Mouse (Mus musculus) kidney, postnatal 0 days (tissue): ENCODE data around the gene Zdhhc1. TPM values are rescaled to one million over a fixed set of nuclear protein-coding genes. Genes with fewer than 3 reads are reported as not detected.

Experiments
- ATAC-seq: fragments of 200-750 bp; cut with Nextera tagmentation; replicated peaks from 2 replicates; pipeline ENCODE4 v1.8.0; 2017; ENCODE audit warnings: low read depth, moderate number of reproducible peaks, moderate TSS enrichment, moderate library complexity; ENCODE audit not compliant: low FRiP score
- DNase-seq: peaks from one replicate; pipeline ENCODE4 v3.0.0-alpha.2; 2016; ENCODE audit warnings: low spot score
- H3K27ac ChIP-seq: fragments of 300-500 bp; sonication (generic); 2 replicates; pipeline ENCODE4 v1.5.1; 2014; ENCODE audit warnings: mild to moderate bottlenecking
- H3K27me3 ChIP-seq: fragments of 300-500 bp; sonication (generic); 2 replicates; pipeline ENCODE4 v1.6.1; 2014; ENCODE audit warnings: low read length, mixed read lengths; ENCODE audit not compliant: insufficient read depth
- H3K36me3 ChIP-seq: fragments of 300-500 bp; sonication (generic); 2 replicates; pipeline ENCODE4 v1.6.1; 2014; ENCODE audit warnings: low read length, mixed read lengths; ENCODE audit not compliant: insufficient read depth
- H3K4me1 ChIP-seq: fragments of 300-500 bp; sonication (generic); replicated peaks from 2 replicates; pipeline ENCODE4 v1.6.1; 2014; ENCODE audit warnings: antibody characterized with exemption, low read length, mixed read lengths; ENCODE audit not compliant: insufficient read depth
- H3K4me2 ChIP-seq: fragments of 300-500 bp; sonication (generic); 2 replicates; pipeline ENCODE4 v1.6.1; 2014; ENCODE audit warnings: mild to moderate bottlenecking, low read length, moderate library complexity, mixed read lengths
- H3K4me3 ChIP-seq: fragments of 300-500 bp; sonication (generic); replicated peaks from 2 replicates; pipeline ENCODE4 v1.5.1; 2014; ENCODE audit warnings: low read depth, low read length
- H3K9ac ChIP-seq: fragments of 300-500 bp; sonication (generic); 2 replicates; pipeline ENCODE4 v1.6.1; 2014; ENCODE audit warnings: low read depth, low read length
- H3K9me3 ChIP-seq: fragments of 300-500 bp; sonication (generic); replicated peaks from 2 replicates; pipeline ENCODE4 v1.6.1; 2016; ENCODE audit warnings: low read length, inconsistent platforms, mixed read lengths
- CTCF ChIP-seq: IDR thresholded peaks from 2 replicates; pipeline ENCODE4 v1.5.1; 2016; ENCODE audit warnings: antibody characterized with exemption, low read depth, mild to moderate bottlenecking, moderate library complexity
- WGBS: fragments of 180-500 bp; shearing (Covaris S2); extraction: QIAGEN DNeasy Blood & Tissue Kit; methylation state at CpG from one replicate; pipeline ENCODE4 v1.1.7; 2014; 5-methylcytosine and 5-hydroxymethylcytosine counted together
- polyA plus RNA-seq: library from polyadenylated mRNA; unstranded; fragments of >200 nt; fragmentation: Nextera tagmentation; extraction: Ambion mirVana; gene quantifications from 2 replicates; pipeline ENCODE4 v1.2.1, GENCODE M21; 2015

The Zdhhc1 gene
- polyA plus RNA-seq: 28.0 and 30.5 TPM in 2 replicates

DNA sequence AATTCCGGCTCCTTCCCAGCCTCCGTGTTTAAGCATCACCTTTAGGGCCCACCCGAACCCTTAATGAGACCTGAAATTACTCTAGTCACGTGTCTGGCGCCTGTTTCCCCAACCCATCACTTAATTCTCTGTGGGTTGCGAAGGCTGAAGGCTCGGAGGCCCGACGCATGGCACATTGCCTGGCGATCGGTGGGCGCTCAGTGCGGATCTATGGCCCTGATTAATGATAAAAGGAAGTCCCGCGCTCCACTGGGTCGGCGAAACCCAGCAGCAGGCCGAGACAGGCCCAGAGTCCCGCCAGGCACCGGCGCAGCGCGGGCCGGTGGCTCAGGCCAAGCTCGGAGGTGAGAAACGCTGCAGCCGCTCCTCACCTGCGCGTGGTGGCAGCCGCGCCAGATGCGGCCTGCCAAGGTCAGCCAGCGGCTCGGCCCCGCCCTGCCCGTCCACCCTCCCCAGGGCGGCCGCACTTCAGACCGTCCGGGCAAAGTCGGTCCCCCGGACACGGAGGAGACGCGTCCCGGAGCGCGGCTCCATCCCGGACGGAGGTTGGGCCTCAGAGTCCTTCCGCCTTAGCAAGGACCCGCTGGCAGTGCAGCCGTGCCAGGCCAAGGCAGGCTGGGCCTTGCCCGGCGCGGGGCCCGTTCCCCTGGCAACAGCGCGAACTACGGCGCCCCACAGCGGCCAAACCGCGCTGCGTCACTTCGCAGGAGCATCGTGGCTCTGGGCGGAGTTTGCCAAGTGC lies at the start of gene Zdhhc1:
Zdhhc1 (minus strand) TSS at position 464 of the 742 bp plus-strand sequence.
- H3K4me1 ChIP-seq: peaks cover 7% of the 10 kb centered on the region; the same call in 1 of the 2 replicates
- no peaks in the 10 kb centered on the region for H3K9me3 ChIP-seq
- peak within 1 kb of the TSS; percentile 90 for H3K9ac ChIP-seq
- TF ChIP-seq CTCF: peak; percentile 68
- no peaks in the 10 kb centered on the region for H3K36me3 ChIP-seq
- peak; percentile 81 for DNase-seq
- H3K4me3 ChIP-seq: peak within 1 kb of the TSS; percentile 72
- no peaks in the 10 kb centered on the region for H3K27me3 ChIP-seq
- H3K4me2 ChIP-seq: peak within 1 kb of the TSS; percentile 93
- ATAC-seq: peak; percentile 90
- peak within 1 kb of the TSS; percentile 87 for H3K27ac ChIP-seq
- under 1% methylated on average over 65 of the region's 68 CpGs for WGBS

DNA sequence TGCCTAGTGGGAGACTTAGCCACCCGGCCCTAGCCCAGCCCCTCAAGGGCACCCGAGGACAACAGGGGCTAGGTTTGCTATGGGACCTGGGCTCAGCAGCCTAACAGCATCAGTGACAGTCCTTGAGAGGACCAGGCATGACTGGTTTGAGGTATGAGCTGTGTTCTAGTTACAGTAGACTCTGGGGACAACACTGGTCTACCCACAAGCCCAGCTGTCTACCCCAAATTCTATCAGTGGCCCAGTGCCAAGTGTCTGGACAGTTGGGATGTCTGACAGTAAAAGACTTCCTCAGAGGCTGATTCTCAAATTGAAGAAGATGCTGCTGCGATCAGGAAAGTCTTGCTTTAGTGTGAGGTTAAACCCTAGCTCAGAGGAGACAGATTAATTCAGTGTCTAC lies 48.5 kb upstream of the Zdhhc1 start:
- Histone ChIP-seq H3K27me3 (no peaks in the 10 kb centered on the region), H3K9ac (no peak overlapping the region), H3K9me3 (no peaks in the 10 kb centered on the region), H3K36me3 (no peaks in the 10 kb centered on the region), H3K27ac (peak overlapping the region; percentile 70), H3K4me3 (no peak overlapping the region), H3K4me1 (peaks cover 22% of the 10 kb centered on the region), H3K4me2 (no peak overlapping the region)
- ATAC-seq: no peak
- no peak for DNase-seq
- no peak for TF ChIP-seq CTCF
- WGBS: 64% methylated on average over 3 of the region's 3 CpGs

GRCm38 (mm10) chr8:105544544-105545205 lies 48.0 kb upstream of the Zdhhc1 start:
- TF ChIP-seq CTCF: no peak
- H3K4me1 ChIP-seq: peaks cover 22% of the 10 kb centered on the region
- peak overlapping the region; percentile 70 for H3K27ac ChIP-seq
- H3K36me3 ChIP-seq: 0 out of 2 replicates have a peak, but pooled peaks cover under 1% of the 10 kb centered on the region
- H3K9ac ChIP-seq: no peak overlapping the region
- peak; percentile 62 for DNase-seq
- ATAC-seq: peak; percentile 89
- no peak overlapping the region for H3K4me3 ChIP-seq
- no peaks in the 10 kb centered on the region for H3K9me3 ChIP-seq
- 39% methylated on average over 7 of the region's 7 CpGs for WGBS
- no peak overlapping the region for H3K4me2 ChIP-seq
- H3K27me3 ChIP-seq: no peaks in the 10 kb centered on the region

GRCm38 (mm10) chr8:105543703-105544102 lies 47.0 kb upstream of the Zdhhc1 start:
- Histone ChIP-seq H3K27me3 (no peaks in the 10 kb centered on the region), H3K9me3 (no peaks in the 10 kb centered on the region), H3K9ac (no peak overlapping the region), H3K27ac (peak overlapping the region; percentile 70; the same call in 1 of the 2 replicates), H3K4me3 (no peak overlapping the region), H3K4me1 (peaks cover 22% of the 10 kb centered on the region), H3K36me3 (peaks cover 9% of the 10 kb centered on the region), H3K4me2 (no peak overlapping the region)
- WGBS: 14% methylated on average over 1 of the region's 1 CpGs
- DNase-seq (no peak), ATAC-seq (no peak)
- TF ChIP-seq CTCF: no peak

GRCm38 (mm10) chr8:105542808-105543207 lies 46.1 kb upstream of the Zdhhc1 start:
- ATAC-seq (no peak), DNase-seq (no peak)
- no peak overlapping the region for H3K4me2 ChIP-seq
- no peak overlapping the region for H3K9ac ChIP-seq
- TF ChIP-seq CTCF: no peak
- H3K4me3 ChIP-seq: no peak overlapping the region
- no peaks in the 10 kb centered on the region for H3K9me3 ChIP-seq
- H3K27me3 ChIP-seq: no peaks in the 10 kb centered on the region
- WGBS: 89% methylated on average over 2 of the region's 2 CpGs
- H3K36me3 ChIP-seq: peaks cover 14% of the 10 kb centered on the region
- no peak overlapping the region for H3K27ac ChIP-seq
- H3K4me1 ChIP-seq: peaks cover 22% of the 10 kb centered on the region

- no peak for ATAC-seq
- Histone ChIP-seq H3K4me2 (no peak overlapping the region), H3K36me3 (peaks cover 19% of the 10 kb centered on the region), H3K27ac (no peak overlapping the region), H3K9me3 (no peaks in the 10 kb centered on the region), H3K9ac (no peak overlapping the region), H3K4me1 (peaks cover 20% of the 10 kb centered on the region), H3K27me3 (no peaks in the 10 kb centered on the region), H3K4me3 (no peak overlapping the region)
- TF ChIP-seq CTCF: no peak
- WGBS: 83% methylated on average over 3 of the region's 3 CpGs
- no peak for DNase-seq
These were observed 45.4 kb upstream of the Zdhhc1 start for GRCm38 (mm10) chr8:105542032-105542656.
